Mouse (Mus musculus) liver, adult 2 months (tissue): ENCODE results near the gene Trpm5.

Source experiments
- CTCF ChIP-seq: fragments of 200-500 bp; IDR thresholded peaks from 2 replicates; pipeline ENCODE4 v1.5.1; 2011; ENCODE audit warnings: low read depth, low read length, control low read depth
- POLR2A ChIP-seq: fragments of 200-500 bp; IDR thresholded peaks from 2 replicates; pipeline ENCODE4 v1.6.1; 2011; ENCODE audit warnings: low read length, control low read depth; ENCODE audit not compliant: insufficient read depth; ENCODE audit errors: extremely low read depth

- TF ChIP-seq CTCF (no peak), POLR2A (no peak)
Observed at GRCm38 (mm10) chr7:143031816-143032215, 62.6 kb downstream of the Trpm5 start.
